Mouse (Mus musculus) CH12.LX (cell line): ENCODE measurements around the gene Caln1.

Source experiments
- CHD2 ChIP-seq: IDR thresholded peaks from 2 replicates; pipeline ENCODE4 v1.6.1; 2011; ENCODE audit warnings: low read length, improper control_type of control experiment
- CTCF ChIP-seq, 2 experiments: IDR thresholded peaks in 1 of 2; conservative IDR thresholded peaks in 1 of 2; 2 replicates each; pipeline ENCODE4 v1.5.1; 2011 to 2012; ENCODE audit warnings: low read depth in 2 of 2, low read length in 2 of 2, improper control_type of control experiment in 1 of 2, inconsistent platforms in 1 of 2, mild to moderate bottlenecking in 1 of 2, moderate library complexity in 1 of 2
- EP300 ChIP-seq: IDR thresholded peaks from 2 replicates; pipeline ENCODE4 v1.6.1; 2011; ENCODE audit warnings: low read length, improper control_type of control experiment
- ETS1 ChIP-seq: conservative IDR thresholded peaks from 2 replicates; pipeline ENCODE4 v1.6.1; 2012; ENCODE audit warnings: low read depth, mild to moderate bottlenecking, inconsistent platforms, low read length, improper control_type of control experiment, moderate library complexity
- GABPA ChIP-seq: IDR thresholded peaks from 2 replicates; pipeline ENCODE4 v1.6.1; 2012; ENCODE audit warnings: low read depth, low read length, improper control_type of control experiment, inconsistent platforms; ENCODE audit not compliant: insufficient replicate concordance
- JUND ChIP-seq: conservative IDR thresholded peaks from 2 replicates; pipeline ENCODE4 v1.6.1; 2011; ENCODE audit warnings: low read depth, low read length, improper control_type of control experiment
- KAT2A ChIP-seq: IDR thresholded peaks from 2 replicates; pipeline ENCODE4 v1.6.1; 2012; ENCODE audit warnings: low read length, improper control_type of control experiment, inconsistent platforms; ENCODE audit not compliant: insufficient replicate concordance
- MAX ChIP-seq: IDR thresholded peaks from 2 replicates; pipeline ENCODE4 v1.6.1; 2011; ENCODE audit warnings: low read length, improper control_type of control experiment
- RAD21 ChIP-seq: IDR thresholded peaks from 2 replicates; pipeline ENCODE4 v1.6.1; 2011; ENCODE audit warnings: low read depth, mild to moderate bottlenecking, low read length, improper control_type of control experiment, moderate library complexity
- SIN3A ChIP-seq: IDR thresholded peaks from 2 replicates; pipeline ENCODE4 v1.6.1; 2012; ENCODE audit warnings: low read length, improper control_type of control experiment, inconsistent platforms
- USF1 ChIP-seq: IDR thresholded peaks from 2 replicates; pipeline ENCODE4 v1.6.1; 2014; ENCODE audit warnings: low read depth, mild to moderate bottlenecking, inconsistent platforms, low read length, improper control_type of control experiment
- ZKSCAN1 ChIP-seq: IDR thresholded peaks from 2 replicates; pipeline ENCODE4 v1.6.1; 2012; ENCODE audit warnings: low read depth, inconsistent platforms, low read length, improper control_type of control experiment, borderline replicate concordance

- TF ChIP-seq KAT2A (no peak), JUND (no peak), SIN3A (no peak), CTCF (conservative IDR thresholded peaks at IDR 0.05 in 1 of 2, IDR thresholded peaks at IDR 0.05 in 1 of 2; ENCODE audit: low read depth in 2 of 2, low read length in 2 of 2) (no peak), USF1 (no peak), GABPA (no peak), ETS1 (no peak), MAX (no peak), EP300 (no peak), CHD2 (no peak), ZKSCAN1 (no peak), RAD21 (no peak)
These were observed 135.6 kb downstream of the Caln1 start for GRCm38 (mm10) chr5:130504891-130505290.
